Mouse (Mus musculus) kidney, embryonic 15.5 days (tissue): ENCODE results near the gene Agrn. TPM values are rescaled to one million over a fixed set of nuclear protein-coding genes. Genes with fewer than 3 reads are reported as not detected.
"Not testable (repeated sequence)": the region's sequence is repeated elsewhere in the genome, so short reads cannot be mapped to it uniquely, and the experiment has no call there.

Experiments used
- ATAC-seq: fragments of 200-750 bp; cut with Nextera tagmentation; replicated peaks from 2 replicates; pipeline ENCODE4 v1.8.0; 2017; ENCODE audit warnings: moderate TSS enrichment; ENCODE audit not compliant: low FRiP score
- H3K27ac ChIP-seq: fragments of 300-500 bp; sonication (generic); 2 replicates; pipeline ENCODE4 v1.5.1; 2015; ENCODE audit warnings: mild to moderate bottlenecking, inconsistent platforms
- H3K27me3 ChIP-seq: fragments of 300-500 bp; sonication (generic); 2 replicates; pipeline ENCODE4 v1.6.1; 2015; ENCODE audit warnings: inconsistent platforms
- H3K36me3 ChIP-seq: fragments of 300-500 bp; sonication (generic); 2 replicates; pipeline ENCODE4 v1.6.1; 2015; ENCODE audit warnings: inconsistent platforms
- H3K4me1 ChIP-seq: fragments of 300-500 bp; sonication (generic); 2 replicates; pipeline ENCODE4 v1.6.1; 2015; ENCODE audit warnings: inconsistent platforms
- H3K4me2 ChIP-seq: fragments of 300-500 bp; sonication (generic); 2 replicates; pipeline ENCODE4 v1.6.1; 2015; ENCODE audit warnings: moderate library complexity, mild to moderate bottlenecking, inconsistent platforms
- H3K4me3 ChIP-seq: fragments of 300-500 bp; sonication (generic); replicated peaks from 2 replicates; pipeline ENCODE4 v1.5.1; 2015; ENCODE audit warnings: mild to moderate bottlenecking, inconsistent platforms
- H3K9ac ChIP-seq: fragments of 300-500 bp; sonication (generic); 2 replicates; pipeline ENCODE4 v1.6.1; 2015; ENCODE audit warnings: mild to moderate bottlenecking, inconsistent platforms
- H3K9me3 ChIP-seq: fragments of 300-500 bp; sonication (generic); replicated peaks from 2 replicates; pipeline ENCODE4 v1.6.1; 2016; ENCODE audit warnings: inconsistent platforms
- whole genome bisulfite sequencing: fragments of 180-500 bp; shearing (Covaris S2); methylation state at CpG from one replicate; pipeline ENCODE4 v1.1.7; 2015; ENCODE audit warnings: mixed read lengths; 5-methylcytosine and 5-hydroxymethylcytosine counted together
- polyA plus RNA-seq: library from polyadenylated mRNA; unstranded; fragments of >200 nt; fragmentation: Nextera tagmentation; extraction: Ambion mirVana; gene quantifications from 2 replicates; pipeline ENCODE4 v1.2.1, GENCODE M21; 2015

Gene Agrn
- polyA plus RNA-seq, 1 experiment from 2014 or later: 96.4 TPM

DNA sequence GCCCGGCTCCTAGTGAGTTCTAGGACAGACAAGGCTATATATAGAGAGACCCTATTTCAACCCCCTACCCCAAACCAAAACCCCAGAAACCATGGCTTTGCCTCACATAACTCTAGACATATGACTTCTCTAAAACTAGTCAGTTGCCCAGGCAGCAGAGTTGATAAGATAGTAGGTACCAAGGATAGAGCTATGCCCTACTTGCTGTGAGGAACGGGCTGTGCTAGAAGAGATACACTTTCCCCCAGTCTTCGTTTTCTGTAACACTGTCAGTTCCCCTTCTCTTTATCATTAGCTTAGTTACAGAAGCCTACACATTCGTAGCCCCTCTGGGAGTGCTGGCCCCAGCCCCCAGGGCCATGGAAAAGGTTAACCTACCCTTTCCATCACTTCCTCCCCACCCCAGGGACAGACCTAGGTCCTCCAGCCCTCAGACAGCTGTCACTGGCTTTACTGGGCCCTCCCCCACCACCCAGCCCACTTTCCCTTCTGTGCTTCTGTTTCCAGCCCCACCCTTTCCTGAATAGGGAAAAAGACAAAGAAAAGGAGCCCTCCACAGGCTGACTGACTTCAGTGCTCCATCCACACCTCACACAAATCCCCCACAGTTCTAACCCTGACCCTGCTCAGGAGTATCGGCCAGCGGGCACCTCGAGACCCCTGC lies 12.9 kb downstream of the Agrn start:
- WGBS: 72% methylated on average over 7 of the region's 7 CpGs
- H3K9ac ChIP-seq: no peak overlapping the region
- H3K4me1 ChIP-seq: peaks cover 50% of the 10 kb centered on the region
- H3K4me3 ChIP-seq: no peak overlapping the region
- no peak overlapping the region for H3K27ac ChIP-seq
- ATAC-seq: no peak
- H3K27me3 ChIP-seq: no peaks in the 10 kb centered on the region
- H3K4me2 ChIP-seq: no peak overlapping the region
- no peaks in the 10 kb centered on the region for H3K9me3 ChIP-seq
- H3K36me3 ChIP-seq: peaks cover 61% of the 10 kb centered on the region

DNA sequence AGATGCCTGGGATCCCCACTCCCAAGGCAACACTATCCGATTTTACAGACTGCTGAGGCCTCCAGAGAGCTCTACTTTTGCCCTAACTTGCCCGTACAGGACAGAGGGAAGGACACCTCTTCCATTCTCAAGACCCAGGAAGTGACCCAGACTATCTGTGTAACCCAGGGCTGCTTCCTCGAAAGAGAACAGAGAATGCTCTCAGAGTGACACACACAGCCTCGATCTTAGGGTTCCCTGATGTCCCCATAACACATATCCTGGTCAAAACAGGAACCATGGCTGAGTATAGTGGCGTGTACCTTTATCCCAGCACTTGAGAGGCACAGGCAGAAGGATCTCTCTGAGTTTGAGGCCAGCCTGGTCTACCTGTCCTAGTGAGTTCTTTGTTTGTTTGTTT lies 13.5 kb downstream of the Agrn start:
- Histone ChIP-seq H3K36me3 (peaks cover 68% of the 10 kb centered on the region), H3K4me2 (no peak overlapping the region), H3K9me3 (no peaks in the 10 kb centered on the region), H3K27me3 (no peaks in the 10 kb centered on the region), H3K4me1 (peaks cover 43% of the 10 kb centered on the region), H3K27ac (no peak overlapping the region), H3K9ac (no peak overlapping the region), H3K4me3 (no peak overlapping the region)
- WGBS: 78% methylated on average over 5 of the region's 5 CpGs
- ATAC-seq: no peak

DNA sequence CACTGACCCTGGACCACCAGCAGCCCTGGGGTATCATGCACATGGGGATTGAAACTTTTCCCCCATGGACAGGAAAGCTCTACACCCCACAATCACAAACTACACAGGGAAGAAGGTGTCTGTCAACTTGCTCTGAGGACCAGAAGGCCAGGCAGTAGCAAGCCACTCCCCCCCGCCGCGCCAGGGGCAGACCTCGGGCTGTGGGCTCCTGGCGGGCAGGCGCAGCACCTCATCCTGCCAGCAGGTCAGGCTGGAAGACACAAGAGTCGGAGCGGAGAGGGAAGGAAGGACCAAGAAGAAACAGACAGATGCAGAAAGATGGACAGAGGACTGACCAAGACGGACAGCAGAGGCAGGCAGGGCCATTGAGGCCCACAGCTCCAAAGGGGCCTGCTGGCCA lies 19.7 kb downstream of the Agrn start:
- Histone ChIP-seq H3K4me2 (no peak overlapping the region), H3K9ac (no peak overlapping the region), H3K36me3 (peaks cover 98% of the 10 kb centered on the region), H3K27ac (no peak overlapping the region), H3K4me3 (no peak overlapping the region), H3K9me3 (no peaks in the 10 kb centered on the region), H3K4me1 (no peaks in the 10 kb centered on the region), H3K27me3 (no peaks in the 10 kb centered on the region)
- no peak for ATAC-seq
- WGBS: 95% methylated on average over 9 of the region's 9 CpGs

DNA sequence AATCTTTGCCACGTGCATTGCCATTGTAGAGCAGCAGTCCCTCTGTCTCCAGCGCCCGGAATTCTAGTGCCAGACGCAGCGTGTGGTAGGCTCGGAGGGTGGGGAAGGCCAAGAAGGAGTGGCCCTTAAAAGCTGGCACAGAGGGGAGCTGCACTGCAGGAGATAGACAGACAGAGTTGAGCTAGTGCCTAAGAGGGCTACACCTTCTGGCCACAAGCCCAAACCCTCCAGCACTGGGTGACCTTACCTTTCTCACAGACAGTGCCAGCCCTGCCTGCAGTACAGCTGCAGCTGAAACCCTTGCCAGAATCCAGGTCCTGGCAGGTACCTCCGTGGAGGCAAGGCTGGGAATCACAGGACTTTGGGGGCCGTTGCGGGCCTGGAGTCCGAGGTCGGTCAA lies 25.5 kb downstream of the Agrn start:
- Histone ChIP-seq H3K9me3 (no peaks in the 10 kb centered on the region), H3K36me3 (peaks cover 100% of the 10 kb centered on the region), H3K9ac (no peak overlapping the region), H3K27ac (no peak overlapping the region), H3K4me1 (no peaks in the 10 kb centered on the region), H3K4me3 (no peak overlapping the region), H3K4me2 (no peak overlapping the region), H3K27me3 (no peaks in the 10 kb centered on the region)
- WGBS: 97% methylated on average over 11 of the region's 11 CpGs
- ATAC-seq: no peak

DNA sequence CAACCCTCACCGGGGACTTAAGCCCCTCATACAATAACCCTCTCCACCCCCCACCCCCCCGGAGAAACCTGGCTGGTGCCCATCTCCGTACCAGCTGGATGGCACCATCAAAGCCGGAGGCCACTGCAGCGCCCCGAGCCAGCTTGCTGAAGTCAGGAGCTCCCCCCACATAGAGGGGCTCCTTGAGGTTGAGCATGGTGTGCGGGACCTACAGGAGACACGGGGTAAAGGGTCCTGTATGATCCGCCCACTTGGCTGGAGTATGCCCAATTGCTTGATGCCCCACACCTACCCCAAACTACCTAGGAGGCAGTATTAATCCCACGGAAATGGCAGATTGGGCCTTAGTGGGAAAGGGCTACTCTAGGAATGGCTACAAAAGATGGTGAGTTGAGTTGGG lies 28.2 kb downstream of the Agrn start:
- no peaks in the 10 kb centered on the region for H3K27me3 ChIP-seq
- no peak overlapping the region for H3K4me3 ChIP-seq
- no peaks in the 10 kb centered on the region for H3K4me1 ChIP-seq
- H3K4me2 ChIP-seq: no peak overlapping the region
- no peak overlapping the region for H3K27ac ChIP-seq
- ATAC-seq: no peak
- H3K9me3 ChIP-seq: no peaks in the 10 kb centered on the region
- 98% methylated on average over 10 of the region's 10 CpGs for WGBS
- peaks cover 99% of the 10 kb centered on the region for H3K36me3 ChIP-seq
- H3K9ac ChIP-seq: no peak overlapping the region

DNA sequence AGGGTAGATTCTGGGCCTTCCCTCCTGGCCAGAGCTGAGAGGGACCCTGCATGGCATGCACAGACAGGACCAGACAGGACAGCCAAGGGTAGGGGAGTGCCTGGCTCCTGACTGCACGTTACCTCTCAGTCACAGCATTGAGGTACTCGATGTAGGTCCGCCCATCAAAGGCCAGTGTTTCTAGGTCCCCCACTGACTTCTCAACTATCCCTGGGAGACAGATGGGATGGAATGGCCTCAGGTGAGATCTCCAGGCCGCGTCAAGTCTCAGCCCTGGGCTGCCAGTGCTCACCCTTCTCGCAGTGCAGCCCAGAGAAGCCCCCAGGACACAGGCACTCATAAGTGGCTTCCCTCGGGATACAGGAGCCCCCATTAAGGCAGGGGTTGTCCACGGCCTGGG lies 28.7 kb downstream of the Agrn start:
- Histone ChIP-seq H3K9me3 (no peaks in the 10 kb centered on the region), H3K27ac (no peak overlapping the region), H3K4me1 (no peaks in the 10 kb centered on the region), H3K36me3 (peaks cover 99% of the 10 kb centered on the region), H3K27me3 (no peaks in the 10 kb centered on the region), H3K9ac (no peak overlapping the region), H3K4me3 (no peak overlapping the region), H3K4me2 (no peak overlapping the region)
- no peak for ATAC-seq
- 91% methylated on average over 8 of the region's 8 CpGs for WGBS

DNA sequence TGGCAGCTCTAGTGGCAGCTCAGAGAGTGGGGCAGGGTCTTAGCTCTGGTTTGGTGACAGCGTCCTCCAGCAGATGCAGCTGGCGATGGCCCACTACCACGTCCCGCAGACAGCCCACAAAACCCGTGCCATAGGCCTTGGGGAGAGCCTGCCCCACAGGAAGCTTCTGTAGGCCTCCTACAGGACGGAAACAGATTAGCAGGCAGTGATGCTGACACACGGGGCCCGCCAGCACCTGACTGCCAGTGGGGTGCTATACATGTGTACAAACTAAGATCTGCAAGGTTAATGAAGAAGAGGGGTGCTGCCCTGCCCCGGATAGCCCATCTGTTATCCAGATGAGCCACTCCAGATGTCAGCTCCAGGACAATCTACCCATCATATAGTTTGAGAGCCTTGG lies 30.8 kb downstream of the Agrn start:
- no peak for ATAC-seq
- no peak overlapping the region for H3K27ac ChIP-seq
- H3K36me3 ChIP-seq: peaks cover 97% of the 10 kb centered on the region
- no peak overlapping the region for H3K4me3 ChIP-seq
- peaks cover 13% of the 10 kb centered on the region for H3K9me3 ChIP-seq
- no peaks in the 10 kb centered on the region for H3K27me3 ChIP-seq
- H3K9ac ChIP-seq: no peak overlapping the region
- no peaks in the 10 kb centered on the region for H3K4me1 ChIP-seq
- H3K4me2 ChIP-seq: no peak overlapping the region
- 86% methylated on average over 9 of the region's 9 CpGs for WGBS

DNA sequence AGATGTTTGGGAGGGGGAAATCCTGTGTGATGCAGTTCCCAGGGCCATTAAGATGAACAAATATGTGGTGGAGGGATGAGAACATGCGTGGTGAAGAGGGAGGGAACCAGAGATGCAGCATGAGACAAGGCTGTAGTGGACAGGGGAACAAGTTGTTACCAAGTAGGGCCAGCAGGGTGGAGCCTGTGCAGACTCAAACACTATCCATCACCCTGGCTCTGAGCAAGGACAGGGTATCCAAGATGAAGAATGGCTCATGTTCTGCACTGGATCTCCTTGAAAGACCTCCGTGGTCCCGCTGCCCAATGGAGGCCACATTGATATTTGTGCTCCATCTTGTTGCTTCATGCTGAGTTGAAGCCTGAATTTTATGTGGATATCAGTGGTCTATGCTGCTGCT lies 42.5 kb downstream of the Agrn start:
- H3K27me3 ChIP-seq: no peaks in the 10 kb centered on the region
- no peaks in the 10 kb centered on the region for H3K36me3 ChIP-seq
- no peak for ATAC-seq
- no peak overlapping the region for H3K27ac ChIP-seq
- peaks cover 14% of the 10 kb centered on the region for H3K9me3 ChIP-seq
- no peak overlapping the region for H3K4me2 ChIP-seq
- H3K4me3 ChIP-seq: no peak overlapping the region
- H3K9ac ChIP-seq: no peak overlapping the region
- no peaks in the 10 kb centered on the region for H3K4me1 ChIP-seq
- WGBS: 89% methylated on average over 3 of the region's 3 CpGs

DNA sequence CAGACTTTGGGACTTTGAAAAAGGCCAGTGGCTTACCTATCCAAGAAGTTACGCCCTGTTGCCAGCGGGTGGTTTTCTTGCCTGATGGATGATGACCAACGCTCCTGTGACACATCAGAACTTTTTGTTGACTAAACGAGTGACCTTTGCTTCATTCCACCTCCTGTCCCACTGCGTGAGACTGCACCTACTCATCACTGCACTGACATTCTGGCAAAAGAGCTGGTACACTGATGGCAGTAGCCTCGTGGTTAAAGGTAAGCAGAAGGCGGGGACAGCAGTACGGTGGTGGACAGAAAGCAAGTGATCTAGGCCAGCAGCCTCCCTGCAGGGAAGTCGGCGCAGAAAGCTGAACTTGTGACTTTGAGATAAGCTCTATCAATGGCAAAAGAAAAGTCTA lies 46.4 kb downstream of the Agrn start:
- not testable (repeated sequence) for H3K36me3 ChIP-seq

DNA sequence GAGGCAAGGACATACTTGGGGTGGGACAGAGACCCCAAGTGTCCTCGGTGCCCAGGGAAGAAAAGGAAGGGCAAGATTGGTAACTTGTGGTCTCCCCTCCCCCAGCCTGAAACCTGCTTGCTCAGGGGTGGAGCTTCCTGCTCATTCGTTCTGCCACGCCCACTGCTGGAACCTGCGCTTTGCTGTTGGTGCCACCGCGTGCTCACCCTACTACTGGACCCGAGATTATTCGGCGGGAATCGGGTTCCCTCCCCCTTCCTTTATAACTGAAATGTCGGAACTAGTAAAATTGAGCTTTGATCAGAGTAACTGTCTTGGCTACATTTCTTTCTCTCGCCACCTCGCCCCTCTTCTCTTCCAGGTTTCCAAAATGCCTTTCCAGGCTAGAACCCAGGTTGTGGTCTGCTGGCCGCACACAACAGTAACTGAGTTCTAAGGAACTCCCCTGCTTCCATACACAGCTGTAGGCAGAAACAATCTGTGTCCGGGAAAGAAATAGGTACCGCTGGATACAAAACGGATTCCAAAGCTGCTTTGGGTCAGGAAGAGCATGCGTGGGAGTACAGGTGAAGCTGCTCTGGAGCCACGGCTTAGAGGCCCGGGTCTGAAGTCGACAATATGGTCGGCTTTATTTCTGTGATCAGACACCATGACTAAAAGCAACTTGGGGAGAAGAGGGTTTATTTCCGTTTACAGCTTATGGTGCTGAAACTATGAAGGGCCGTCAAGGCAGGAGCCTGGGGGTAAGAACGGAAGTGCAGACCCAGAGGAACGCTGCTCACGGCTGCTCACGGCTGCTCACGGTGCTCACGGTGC lies 60.8 kb downstream of the Agrn start:
- no peak overlapping the region for H3K9ac ChIP-seq
- no peaks in the 10 kb centered on the region for H3K27me3 ChIP-seq
- H3K4me1 ChIP-seq: no peaks in the 10 kb centered on the region
- no peaks in the 10 kb centered on the region; the same call in 1 of the 2 replicates for H3K9me3 ChIP-seq
- no peak overlapping the region for H3K27ac ChIP-seq
- WGBS: 88% methylated on average over 30 of the region's 30 CpGs
- H3K36me3 ChIP-seq: no peaks in the 10 kb centered on the region
- H3K4me2 ChIP-seq: no peak overlapping the region
- ATAC-seq: no peak
- H3K4me3 ChIP-seq: no peak overlapping the region

More for the DNA sequence above, 46.4 kb downstream of the Agrn start:
- H3K9ac ChIP-seq, H3K27me3 ChIP-seq, H3K4me3 ChIP-seq, H3K27ac ChIP-seq, ATAC-seq, H3K4me1 ChIP-seq, H3K9me3 ChIP-seq, H3K4me2 ChIP-seq: not testable (repeated sequence)
- WGBS: 88% methylated on average over 10 of the region's 10 CpGs

DNA sequence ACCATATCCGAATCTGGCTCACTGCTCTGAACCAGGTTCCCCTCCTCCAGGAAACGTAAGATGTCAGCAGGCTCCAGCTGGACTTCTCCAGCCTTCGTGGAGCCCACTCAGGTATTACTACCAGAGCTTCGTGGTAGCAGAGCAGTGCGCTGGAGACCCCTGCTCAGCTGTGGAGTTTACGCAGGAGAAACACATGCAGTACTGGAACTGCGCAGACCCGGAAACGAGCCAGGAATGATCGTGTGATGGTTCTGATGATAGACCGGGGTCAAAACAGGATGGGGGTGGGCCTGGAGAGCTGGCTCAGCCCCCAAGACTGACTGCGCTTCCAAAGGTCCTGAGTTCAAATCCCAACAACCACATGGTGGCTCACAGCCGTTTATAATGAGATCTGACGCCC lies 61.5 kb downstream of the Agrn start:
- H3K27ac ChIP-seq: no peak overlapping the region
- no peaks in the 10 kb centered on the region for H3K27me3 ChIP-seq
- no peaks in the 10 kb centered on the region; the same call in 1 of the 2 replicates for H3K4me1 ChIP-seq
- no peak overlapping the region for H3K9ac ChIP-seq
- no peaks in the 10 kb centered on the region; the same call in 1 of the 2 replicates for H3K9me3 ChIP-seq
- H3K4me3 ChIP-seq: no peak overlapping the region
- 91% methylated on average over 14 of the region's 14 CpGs for WGBS
- no peak for ATAC-seq
- H3K36me3 ChIP-seq: no peaks in the 10 kb centered on the region
- H3K4me2 ChIP-seq: no peak overlapping the region

DNA sequence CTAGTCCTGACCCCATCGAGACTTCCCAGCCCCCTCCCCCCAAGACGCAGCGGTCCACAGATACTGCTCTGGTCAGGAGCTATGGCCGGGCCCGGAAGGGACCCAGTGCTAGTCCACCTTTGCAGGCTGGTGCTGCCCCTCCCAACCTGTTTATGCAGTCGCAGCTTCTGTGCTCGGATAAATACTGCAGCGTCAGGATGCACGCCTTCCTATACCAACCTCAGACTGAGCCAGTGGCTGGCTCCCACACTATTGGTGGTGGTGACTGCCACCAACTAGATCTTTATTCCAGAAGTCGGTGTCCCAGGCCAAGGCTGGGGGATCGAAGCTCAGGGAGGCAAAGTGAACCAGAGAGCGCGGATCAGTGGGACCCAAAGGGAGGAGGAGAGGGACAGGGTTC lies 62.2 kb downstream of the Agrn start:
- no peaks in the 10 kb centered on the region for H3K36me3 ChIP-seq
- no peaks in the 10 kb centered on the region; the same call in 1 of the 2 replicates for H3K9me3 ChIP-seq
- ATAC-seq: no peak
- no peak overlapping the region for H3K4me3 ChIP-seq
- no peak overlapping the region for H3K27ac ChIP-seq
- H3K27me3 ChIP-seq: no peaks in the 10 kb centered on the region
- no peak overlapping the region for H3K9ac ChIP-seq
- H3K4me1 ChIP-seq: peaks cover 4% of the 10 kb centered on the region; the same call in 1 of the 2 replicates
- WGBS: 90% methylated on average over 13 of the region's 13 CpGs
- no peak overlapping the region for H3K4me2 ChIP-seq
